Mouse (Mus musculus): Measurements from ENCODE around the gene Ubqln4. TPM values are rescaled to one million over a fixed set of nuclear protein-coding genes. Genes with fewer than 3 reads are reported as not detected.
A peak's percentile ranks its signal among the peaks of the same experiment; 100 is the strongest.

Ubqln4 gene
- 62.6 and 66.3 TPM in 2 replicates for polyA plus RNA-seq (2014; fragmentation: Nextera tagmentation; extraction: Ambion mirVana)

DNA sequence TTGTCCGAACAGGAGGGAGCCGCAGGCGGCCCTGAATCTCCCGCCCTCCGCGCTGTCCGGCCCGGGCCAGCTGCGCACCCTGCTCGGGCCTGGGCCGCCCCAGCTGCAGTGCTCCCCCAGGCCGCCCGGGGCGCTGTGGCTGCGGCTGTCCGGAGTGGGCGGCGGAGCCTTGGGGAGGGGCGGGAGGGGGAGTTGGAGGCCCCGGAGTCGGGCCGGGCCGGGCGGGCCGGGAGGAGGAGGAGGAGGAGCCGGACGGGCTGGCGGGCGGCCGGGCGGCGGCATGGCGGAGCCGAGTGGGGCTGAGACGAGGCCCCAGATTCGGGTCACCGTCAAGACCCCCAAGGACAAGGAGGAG lies at the start of gene Ubqln4:
Ubqln4 (plus strand) TSS at position 234 of the 355 bp plus-strand sequence.
- WGBS, result under 1% methylated on average over 23 of the region's 37 CpGs
- peaks cover 2% of the 10 kb centered on the region; the same call in 1 of the 2 replicates for H3K4me1 ChIP-seq (replicated peaks; ENCODE audit: control insufficient read depth, insufficient read depth, low read length)
- H3K9ac ChIP-seq (ENCODE audit: low read depth, low read length), result peak within 1 kb of the TSS; percentile 72
- H3K4me3 ChIP-seq (ENCODE audit: low read depth, low read length), result peak within 1 kb of the TSS; percentile 64
- H3K27me3 ChIP-seq (ENCODE audit: control insufficient read depth, insufficient read depth, low read length), result no peaks in the 10 kb centered on the region
- no peaks in the 10 kb centered on the region for H3K9me3 ChIP-seq (ENCODE audit: control insufficient read depth, low read length)
- H3K27ac ChIP-seq (ENCODE audit: low read depth, low read length), result peak within 1 kb of the TSS; percentile 89
- H3K4me2 ChIP-seq (replicated peaks; ENCODE audit: low read depth, low read length), result peak within 1 kb of the TSS; percentile 69
- DNase-seq (ENCODE audit: low spot score) (peak; percentile 97), ATAC-seq (ENCODE audit: low FRiP score) (peak; percentile 92)
- peaks cover 9% of the 10 kb centered on the region; the same call in 1 of the 2 replicates for H3K36me3 ChIP-seq (ENCODE audit: control insufficient read depth, insufficient read depth, low read length)

DNA sequence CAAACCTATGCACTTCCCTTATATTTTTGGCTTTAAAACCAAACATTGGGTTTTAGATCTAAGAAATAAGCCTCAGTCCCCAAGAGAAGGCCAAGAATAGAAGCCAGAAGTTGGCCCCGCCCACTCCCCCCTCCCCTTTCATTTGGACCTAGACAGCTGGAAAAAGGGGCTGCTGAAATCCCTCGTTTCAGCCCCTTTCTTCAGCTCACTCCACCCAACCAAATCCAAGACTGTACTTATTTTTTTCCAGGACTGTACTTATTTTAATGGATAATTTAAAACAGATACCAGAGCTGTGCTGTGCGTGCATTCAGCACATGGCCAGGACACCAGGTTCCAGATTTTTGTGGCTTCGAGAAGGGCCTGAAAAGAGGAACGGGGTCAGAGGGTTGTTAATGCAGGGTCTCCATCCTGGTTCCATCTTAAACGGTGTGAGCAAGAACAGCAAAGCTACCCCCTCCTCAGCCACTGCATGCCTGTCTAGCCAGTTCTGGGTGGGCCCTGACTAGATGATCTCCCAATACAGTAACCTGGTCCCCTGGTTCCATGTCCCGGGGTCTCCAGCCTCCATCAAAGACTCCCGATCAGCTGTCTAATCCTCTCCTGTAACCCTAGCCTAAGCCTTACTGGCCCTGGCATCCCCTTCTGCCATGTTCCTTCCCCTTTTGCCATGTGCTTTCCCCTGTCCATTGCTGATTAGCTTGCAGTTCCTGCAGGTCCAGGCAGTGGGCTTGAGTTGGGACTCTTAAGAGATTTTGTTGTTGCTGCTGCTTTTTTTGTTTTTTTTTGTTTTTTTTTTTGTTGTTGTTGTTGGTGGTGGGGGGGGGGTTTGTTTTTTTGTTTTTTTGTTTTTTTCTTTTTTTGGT lies 49.4 kb upstream of the Ubqln4 start:
- DNase-seq (ENCODE audit: low spot score) (no peak), ATAC-seq (ENCODE audit: low FRiP score) (no peak)
- 42% methylated on average over 8 of the region's 8 CpGs for WGBS
- Histone ChIP-seq H3K4me2 (replicated peaks; ENCODE audit: low read depth, low read length) (no peak overlapping the region), H3K9me3 (ENCODE audit: control insufficient read depth, low read length) (no peaks in the 10 kb centered on the region), H3K36me3 (ENCODE audit: control insufficient read depth, insufficient read depth, low read length) (no peaks in the 10 kb centered on the region), H3K4me1 (replicated peaks; ENCODE audit: control insufficient read depth, insufficient read depth, low read length) (peaks cover 5% of the 10 kb centered on the region), H3K9ac (ENCODE audit: low read depth, low read length) (no peak overlapping the region), H3K4me3 (ENCODE audit: low read depth, low read length) (no peak overlapping the region), H3K27me3 (ENCODE audit: control insufficient read depth, insufficient read depth, low read length) (peaks cover 27% of the 10 kb centered on the region), H3K27ac (ENCODE audit: low read depth, low read length) (no peak overlapping the region)

DNA sequence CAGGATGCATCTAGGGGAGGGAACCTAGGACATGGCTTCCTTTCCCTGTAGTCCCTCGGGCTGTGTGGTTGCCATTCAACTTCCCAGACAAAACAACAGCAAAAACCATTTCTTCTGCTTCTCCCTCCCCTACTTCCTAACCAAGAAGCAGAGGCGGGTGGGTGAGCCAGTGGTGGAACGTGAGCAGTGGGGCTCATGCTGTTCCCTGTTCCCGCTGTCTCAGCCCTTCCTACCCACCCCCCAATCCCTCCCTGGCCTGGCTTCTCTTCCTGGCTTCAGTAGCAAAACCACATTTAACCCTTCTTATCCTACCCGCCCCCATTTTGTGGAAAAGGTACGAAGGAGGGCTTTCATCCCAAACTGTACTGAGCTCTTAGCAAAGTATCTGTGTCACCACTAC lies 48.5 kb upstream of the Ubqln4 start:
- 67% methylated on average over 6 of the region's 6 CpGs for WGBS
- no peak overlapping the region for H3K4me3 ChIP-seq (ENCODE audit: low read depth, low read length)
- no peaks in the 10 kb centered on the region for H3K9me3 ChIP-seq (ENCODE audit: control insufficient read depth, low read length)
- H3K36me3 ChIP-seq (ENCODE audit: control insufficient read depth, insufficient read depth, low read length), result no peaks in the 10 kb centered on the region
- ATAC-seq (ENCODE audit: low FRiP score) (no peak), DNase-seq (ENCODE audit: low spot score) (no peak)
- H3K4me1 ChIP-seq (replicated peaks; ENCODE audit: control insufficient read depth, insufficient read depth, low read length), result peaks cover 5% of the 10 kb centered on the region
- no peak overlapping the region for H3K27ac ChIP-seq (ENCODE audit: low read depth, low read length)
- peaks cover 27% of the 10 kb centered on the region for H3K27me3 ChIP-seq (ENCODE audit: control insufficient read depth, insufficient read depth, low read length)
- no peak overlapping the region for H3K9ac ChIP-seq (ENCODE audit: low read depth, low read length)
- H3K4me2 ChIP-seq (replicated peaks; ENCODE audit: low read depth, low read length), result no peak overlapping the region

GRCm38 (mm10) chr3:88505765-88506164 lies 47.8 kb upstream of the Ubqln4 start:
- ATAC-seq (ENCODE audit: low FRiP score), result no peak
- no peak overlapping the region for H3K27ac ChIP-seq (ENCODE audit: low read depth, low read length)
- no peaks in the 10 kb centered on the region for H3K36me3 ChIP-seq (ENCODE audit: control insufficient read depth, insufficient read depth, low read length)
- no peak overlapping the region for H3K4me3 ChIP-seq (ENCODE audit: low read depth, low read length)
- no peak overlapping the region for H3K4me2 ChIP-seq (replicated peaks; ENCODE audit: low read depth, low read length)
- 45% methylated on average over 7 of the region's 7 CpGs for WGBS
- H3K9ac ChIP-seq (ENCODE audit: low read depth, low read length), result no peak overlapping the region
- no peak for DNase-seq (ENCODE audit: low spot score)
- H3K4me1 ChIP-seq (replicated peaks; ENCODE audit: control insufficient read depth, insufficient read depth, low read length), result peaks cover 11% of the 10 kb centered on the region
- H3K27me3 ChIP-seq (ENCODE audit: control insufficient read depth, insufficient read depth, low read length), result peaks cover 27% of the 10 kb centered on the region
- no peaks in the 10 kb centered on the region for H3K9me3 ChIP-seq (ENCODE audit: control insufficient read depth, low read length)

GRCm38 (mm10) chr3:88509250-88509649 lies 44.3 kb upstream of the Ubqln4 start:
- no peaks in the 10 kb centered on the region for H3K9me3 ChIP-seq (ENCODE audit: control insufficient read depth, low read length)
- no peaks in the 10 kb centered on the region for H3K36me3 ChIP-seq (ENCODE audit: control insufficient read depth, insufficient read depth, low read length)
- H3K27me3 ChIP-seq (ENCODE audit: control insufficient read depth, insufficient read depth, low read length), result peaks cover 1% of the 10 kb centered on the region; the same call in 1 of the 2 replicates
- DNase-seq (ENCODE audit: low spot score) (no peak), ATAC-seq (ENCODE audit: low FRiP score) (peak; percentile 18; the same call in 1 of the 2 replicates)
- H3K4me3 ChIP-seq (ENCODE audit: low read depth, low read length), result no peak overlapping the region
- peak overlapping the region; percentile 70 for H3K27ac ChIP-seq (ENCODE audit: low read depth, low read length)
- peak overlapping the region; percentile 29; the same call in 1 of the 2 replicates for H3K9ac ChIP-seq (ENCODE audit: low read depth, low read length)
- H3K4me1 ChIP-seq (replicated peaks; ENCODE audit: control insufficient read depth, insufficient read depth, low read length), result peaks cover 10% of the 10 kb centered on the region
- H3K4me2 ChIP-seq (replicated peaks; ENCODE audit: low read depth, low read length), result peak overlapping the region; percentile 33
- WGBS, result 84% methylated on average over 3 of the region's 3 CpGs

DNA sequence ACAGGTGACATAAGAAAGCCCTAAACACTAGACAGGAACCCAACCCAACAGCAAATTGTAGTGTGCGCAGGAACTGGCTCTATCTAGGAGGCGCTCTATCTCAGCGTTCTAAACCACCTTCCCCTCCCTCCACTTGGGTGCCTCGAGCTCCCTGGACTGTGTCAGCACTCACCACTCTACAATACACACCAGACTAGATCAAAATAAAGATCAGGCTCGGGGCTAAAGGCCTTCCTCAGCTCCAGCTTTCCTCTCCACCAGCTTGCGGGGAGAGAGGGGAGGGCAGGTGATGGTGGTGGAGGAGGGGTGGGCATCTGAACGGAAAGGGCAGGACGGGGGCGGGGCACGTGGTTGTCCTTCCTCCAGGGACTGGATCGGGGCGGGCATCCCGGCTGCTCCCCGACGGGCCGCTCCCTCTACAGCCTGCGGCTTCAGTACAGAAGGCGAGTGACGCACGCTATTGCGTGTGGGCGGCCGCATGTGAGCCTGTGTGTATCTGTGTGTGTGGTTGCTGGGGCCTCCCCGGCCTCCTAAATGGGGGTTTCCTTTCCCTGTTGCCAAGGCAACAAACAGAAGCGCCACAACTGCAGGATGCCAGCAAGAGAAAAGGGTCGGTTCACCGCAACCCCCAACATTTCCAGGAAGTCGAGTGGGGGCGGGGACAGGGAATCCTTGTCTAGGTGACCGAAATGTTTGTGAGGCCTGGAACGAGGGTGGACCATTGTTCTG lies 43.7 kb upstream of the Ubqln4 start, which contains the start of gene Lmna:
Lmna (minus strand) TSS at position 265 of the 729 bp plus-strand sequence.
- Histone ChIP-seq H3K27me3 (ENCODE audit: control insufficient read depth, insufficient read depth, low read length) (no peaks in the 10 kb centered on the region), H3K36me3 (ENCODE audit: control insufficient read depth, insufficient read depth, low read length) (no peaks in the 10 kb centered on the region), H3K4me1 (replicated peaks; ENCODE audit: control insufficient read depth, insufficient read depth, low read length) (peaks cover 10% of the 10 kb centered on the region), H3K4me2 (replicated peaks; ENCODE audit: low read depth, low read length) (peak within 1 kb of the TSS; percentile 33), H3K4me3 (ENCODE audit: low read depth, low read length) (peak within 1 kb of the TSS; percentile 10), H3K9ac (ENCODE audit: low read depth, low read length) (peak within 1 kb of the TSS; percentile 29), H3K9me3 (ENCODE audit: control insufficient read depth, low read length) (no peaks in the 10 kb centered on the region), H3K27ac (ENCODE audit: low read depth, low read length) (peak within 1 kb of the TSS; percentile 70)
- 1% methylated on average over 30 of the region's 31 CpGs for WGBS
- ATAC-seq (ENCODE audit: low FRiP score) (peak; percentile 97), DNase-seq (ENCODE audit: low spot score) (peak; percentile 90)

DNA sequence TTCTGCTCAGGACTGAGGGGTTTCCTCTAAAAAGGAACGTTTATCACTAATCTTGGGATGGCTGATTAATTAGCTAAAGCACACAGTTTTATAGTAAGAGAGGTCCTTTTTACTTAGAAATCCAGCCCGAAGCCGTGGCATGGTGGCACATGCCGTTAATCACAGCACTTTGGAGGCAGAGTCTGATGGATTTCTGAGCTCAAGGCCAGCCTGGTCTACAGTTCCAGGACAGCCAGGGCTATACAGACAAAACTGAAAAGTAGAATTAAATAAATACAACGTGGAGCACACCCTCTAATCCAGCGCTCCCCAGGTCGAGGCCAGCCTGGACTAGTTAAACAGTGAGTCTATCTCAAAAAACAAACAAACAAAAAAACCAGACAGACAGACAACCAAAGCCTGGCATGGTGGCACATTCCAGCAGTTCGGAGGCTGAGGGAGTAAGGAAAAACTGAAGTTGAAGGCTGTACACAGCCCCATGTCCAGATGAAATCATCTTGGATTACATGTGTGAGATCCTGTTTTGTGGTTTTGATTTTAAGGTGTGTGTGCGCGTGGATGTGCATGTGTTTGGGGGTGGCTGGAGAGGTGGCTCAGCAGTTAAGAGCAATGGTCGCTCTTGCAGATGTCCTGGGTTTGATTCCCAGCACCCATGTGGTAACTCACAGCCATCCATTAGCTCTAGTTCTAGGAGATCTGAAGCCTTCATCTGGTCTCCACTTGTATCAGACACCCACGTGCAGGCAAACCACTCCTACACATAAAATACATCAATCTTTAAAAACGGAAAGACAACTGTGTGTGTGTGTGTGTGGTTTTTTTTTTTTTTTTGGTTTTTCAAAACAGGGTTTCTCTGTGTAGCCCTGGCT lies 42.9 kb upstream of the Ubqln4 start:
- peak overlapping the region; percentile 29 for H3K9ac ChIP-seq (ENCODE audit: low read depth, low read length)
- no peaks in the 10 kb centered on the region for H3K27me3 ChIP-seq (ENCODE audit: control insufficient read depth, insufficient read depth, low read length)
- peaks cover 10% of the 10 kb centered on the region for H3K4me1 ChIP-seq (replicated peaks; ENCODE audit: control insufficient read depth, insufficient read depth, low read length)
- 56% methylated on average over 13 of the region's 13 CpGs for WGBS
- no peaks in the 10 kb centered on the region for H3K9me3 ChIP-seq (ENCODE audit: control insufficient read depth, low read length)
- peak; percentile 11; the same call in 1 of the 2 replicates for ATAC-seq (ENCODE audit: low FRiP score)
- DNase-seq (ENCODE audit: low spot score), result no peak
- peak overlapping the region; percentile 70 for H3K27ac ChIP-seq (ENCODE audit: low read depth, low read length)
- peak overlapping the region; percentile 33 for H3K4me2 ChIP-seq (replicated peaks; ENCODE audit: low read depth, low read length)
- peak overlapping the region; percentile 10 for H3K4me3 ChIP-seq (ENCODE audit: low read depth, low read length)
- no peaks in the 10 kb centered on the region for H3K36me3 ChIP-seq (ENCODE audit: control insufficient read depth, insufficient read depth, low read length)

- Histone ChIP-seq H3K27ac (ENCODE audit: low read depth, low read length) (no peak overlapping the region), H3K4me1 (replicated peaks; ENCODE audit: control insufficient read depth, insufficient read depth, low read length) (peaks cover 10% of the 10 kb centered on the region), H3K27me3 (ENCODE audit: control insufficient read depth, insufficient read depth, low read length) (no peaks in the 10 kb centered on the region), H3K4me2 (replicated peaks; ENCODE audit: low read depth, low read length) (no peak overlapping the region), H3K9ac (ENCODE audit: low read depth, low read length) (no peak overlapping the region), H3K9me3 (ENCODE audit: control insufficient read depth, low read length) (no peaks in the 10 kb centered on the region), H3K4me3 (ENCODE audit: low read depth, low read length) (no peak overlapping the region), H3K36me3 (ENCODE audit: control insufficient read depth, insufficient read depth, low read length) (no peaks in the 10 kb centered on the region)
- DNase-seq (ENCODE audit: low spot score), result no peak
- ATAC-seq (ENCODE audit: low FRiP score), result no peak
- 51% methylated on average over 4 of the region's 4 CpGs for WGBS
Observed at GRCm38 (mm10) chr3:88511559-88511958, 42.0 kb upstream of the Ubqln4 start.

Data from hindbrain, embryonic 11.5 days (tissue).